Mouse (Mus musculus): ENCODE data around the gene Senp8.

DNA sequence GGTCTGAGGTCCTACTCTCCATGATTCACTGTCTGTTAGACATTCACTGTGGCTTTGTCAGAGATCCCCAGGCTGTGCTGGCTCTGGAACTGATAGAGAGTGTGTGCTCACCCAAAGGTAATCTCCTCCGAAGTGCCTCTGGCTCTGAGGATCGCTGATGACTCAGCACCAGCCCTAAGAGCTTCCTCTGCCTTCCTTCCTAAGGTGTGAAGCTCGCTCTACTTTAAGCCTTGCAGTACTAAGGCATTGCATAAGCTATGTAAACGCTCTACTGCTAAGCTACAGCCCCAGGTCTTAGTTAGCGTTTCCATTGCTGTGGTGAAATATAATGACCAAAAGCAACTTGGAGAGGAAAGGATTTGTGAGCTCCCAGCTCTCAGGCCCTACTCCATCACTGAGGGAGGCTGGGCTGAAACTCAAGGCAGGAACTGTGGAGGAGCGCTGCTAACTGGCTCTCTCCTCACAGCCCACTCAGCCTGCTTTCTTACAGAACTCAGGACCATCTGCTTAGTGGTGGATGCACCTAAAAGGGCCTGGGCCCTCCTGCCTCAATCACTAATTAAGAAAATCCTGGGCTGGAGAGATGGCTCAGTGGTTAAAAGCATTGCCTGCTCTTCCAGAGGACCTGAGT lies 63.0 kb downstream of the Senp8 start:
- no peak for TF ChIP-seq TAL1 (IDR thresholded peaks at IDR 0.05; ENCODE audit: low read length)
- TF ChIP-seq GATA1 (IDR thresholded peaks at IDR 0.05; ENCODE audit: low read length), result no peak

Measured in erythroblast, embryonic 14.5 days (primary cell).